Mouse (Mus musculus) midbrain, embryonic 11.5 days (tissue): ENCODE measurements around the gene Map3k1. TPM values are rescaled to one million over a fixed set of nuclear protein-coding genes. Genes with fewer than 3 reads are reported as not detected.

ENCODE experiments used
- ATAC-seq: fragments of 200-750 bp; cut with Nextera tagmentation; 2 replicates; pipeline ENCODE4 v1.8.0; 2017; ENCODE audit warnings: moderate TSS enrichment, moderate library complexity; ENCODE audit not compliant: low FRiP score
- DNase-seq: peaks from one replicate; pipeline ENCODE4 v3.0.0; 2015; ENCODE audit warnings: low spot score; ENCODE audit errors: missing footprints
- H3K27ac ChIP-seq: fragments of 300-500 bp; sonication (generic); 2 replicates; pipeline ENCODE4 v1.5.1; 2014; ENCODE audit warnings: low read depth, low read length
- H3K27me3 ChIP-seq: fragments of 300-500 bp; sonication (generic); 2 replicates; pipeline ENCODE4 v1.6.1; 2014; ENCODE audit warnings: mild to moderate bottlenecking, low read length, moderate library complexity, mixed read lengths; ENCODE audit not compliant: control insufficient read depth, insufficient read depth
- H3K36me3 ChIP-seq: fragments of 300-500 bp; sonication (generic); 2 replicates; pipeline ENCODE4 v1.6.1; 2014; ENCODE audit warnings: mild to moderate bottlenecking, low read length, moderate library complexity, mixed read lengths; ENCODE audit not compliant: control insufficient read depth, insufficient read depth
- H3K4me1 ChIP-seq: fragments of 300-500 bp; sonication (generic); 2 replicates; pipeline ENCODE4 v1.6.1; 2014; ENCODE audit warnings: low read length; ENCODE audit not compliant: control insufficient read depth, insufficient read depth
- H3K4me2 ChIP-seq: fragments of 300-500 bp; sonication (generic); 2 replicates; pipeline ENCODE4 v1.6.1; 2014; ENCODE audit warnings: mild to moderate bottlenecking, moderate library complexity
- H3K4me3 ChIP-seq: fragments of 300-500 bp; sonication (generic); 2 replicates; pipeline ENCODE4 v1.5.1; 2014; ENCODE audit warnings: low read depth, low read length
- H3K9ac ChIP-seq: fragments of 300-500 bp; sonication (generic); 2 replicates; pipeline ENCODE4 v1.6.1; 2014; ENCODE audit warnings: low read length
- H3K9me3 ChIP-seq: fragments of 300-500 bp; sonication (generic); 2 replicates; pipeline ENCODE4 v1.6.1; 2016; ENCODE audit warnings: low read length; ENCODE audit not compliant: control insufficient read depth
- WGBS: fragments of 180-500 bp; shearing (Covaris S2); extraction: QIAGEN DNeasy Blood & Tissue Kit; methylation state at CpG from one replicate; pipeline ENCODE4 v1.1.7; 2014; 5-methylcytosine and 5-hydroxymethylcytosine counted together
- polyA plus RNA-seq: library from polyadenylated mRNA; unstranded; fragments of >200 nt; fragmentation: Nextera tagmentation; extraction: Ambion mirVana; gene quantifications from 2 replicates; pipeline ENCODE4 v1.2.1, GENCODE M21; 2014

Gene Map3k1
- polyA plus RNA-seq, 1 experiment from 2014 or later, result 12.0 TPM

DNA sequence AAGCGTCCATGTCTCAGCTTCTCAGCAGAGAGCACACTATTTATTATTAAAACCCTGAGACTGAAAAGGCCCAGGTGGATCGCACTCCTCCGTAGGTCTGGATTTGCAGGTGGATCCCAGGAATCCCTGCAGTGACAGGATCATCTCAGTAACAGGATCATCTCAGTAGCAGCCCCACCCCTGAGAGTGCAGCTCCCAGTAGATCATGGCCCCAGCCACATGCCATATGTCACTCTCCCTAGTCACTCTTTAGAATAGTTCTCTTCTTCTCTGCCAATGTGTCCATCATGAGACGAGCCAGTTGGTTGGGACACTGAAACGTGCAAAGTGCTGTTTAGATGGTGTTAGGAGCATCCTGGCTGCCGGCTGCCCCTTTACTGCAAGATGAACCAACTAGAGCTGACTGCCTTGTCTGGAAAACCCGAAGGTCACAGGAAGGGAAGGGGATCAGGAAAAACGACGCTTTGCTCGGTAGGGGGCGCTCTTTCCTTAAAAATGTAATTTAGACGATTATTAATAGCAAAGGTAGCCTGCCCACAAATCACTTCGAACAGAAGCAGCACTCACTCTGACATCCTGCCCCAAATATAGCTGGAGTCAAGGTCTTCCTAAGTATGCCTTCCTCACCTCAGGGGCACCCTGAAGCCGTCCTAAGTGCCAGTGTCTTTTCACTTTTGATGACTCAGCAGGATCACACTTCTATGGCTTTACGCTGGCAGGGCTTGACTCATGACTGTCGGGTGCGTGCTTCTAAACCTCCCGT is 20.8 kb downstream of the Map3k1 start:
- Histone ChIP-seq H3K27ac (no peak overlapping the region), H3K36me3 (no peaks in the 10 kb centered on the region), H3K4me1 (peaks cover 9% of the 10 kb centered on the region), H3K4me2 (no peak overlapping the region), H3K4me3 (no peak overlapping the region), H3K27me3 (no peaks in the 10 kb centered on the region), H3K9me3 (no peaks in the 10 kb centered on the region), H3K9ac (no peak overlapping the region)
- ATAC-seq (peak; percentile 43), DNase-seq (peak; percentile 99)
- 40% methylated on average over 18 of the region's 18 CpGs for WGBS

DNA sequence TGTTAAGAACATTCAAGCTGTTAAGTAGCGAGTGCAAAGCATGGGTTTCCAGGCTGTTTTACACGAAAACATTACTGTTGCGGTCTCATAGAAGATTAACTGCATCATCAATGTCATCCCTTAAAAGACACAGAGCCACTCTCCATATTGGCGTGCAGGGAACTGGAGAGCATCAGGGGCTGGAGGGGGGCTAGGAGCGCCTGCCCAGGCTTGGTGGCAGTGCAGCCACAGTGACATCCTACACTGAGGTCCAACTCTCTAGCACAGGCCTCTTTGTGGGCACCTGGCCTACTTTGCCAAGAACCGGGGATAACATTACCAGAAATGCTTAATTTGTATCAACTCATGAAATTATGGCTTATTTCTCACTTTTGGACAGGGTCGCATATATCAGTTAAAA is 22.2 kb downstream of the Map3k1 start:
- Histone ChIP-seq H3K4me2 (no peak overlapping the region), H3K9me3 (no peaks in the 10 kb centered on the region), H3K27ac (no peak overlapping the region), H3K36me3 (no peaks in the 10 kb centered on the region), H3K9ac (no peak overlapping the region), H3K4me1 (peaks cover 9% of the 10 kb centered on the region), H3K27me3 (no peaks in the 10 kb centered on the region), H3K4me3 (no peak overlapping the region)
- WGBS, result 92% methylated on average over 7 of the region's 7 CpGs
- DNase-seq (no peak), ATAC-seq (no peak)

DNA sequence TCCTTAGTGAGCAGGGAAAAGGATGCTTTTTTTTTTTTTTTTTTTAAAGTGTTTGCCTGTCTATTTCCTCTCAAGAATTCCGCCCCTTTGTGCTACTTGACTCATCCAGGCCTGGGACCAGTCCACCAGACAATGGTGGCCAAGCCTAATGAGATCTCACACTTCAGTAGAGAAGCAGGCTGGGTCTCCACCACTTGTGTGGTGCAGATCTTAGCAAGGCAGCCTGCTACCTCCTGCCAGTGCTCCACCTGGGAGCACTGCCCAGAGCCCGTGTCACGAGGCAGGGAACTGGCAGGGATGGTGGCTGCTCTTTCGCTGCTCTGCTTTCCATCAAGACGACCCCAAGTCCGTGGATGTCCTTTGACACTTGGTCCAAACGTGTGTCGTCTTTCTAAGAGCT is 25.3 kb downstream of the Map3k1 start:
- ATAC-seq (no peak), DNase-seq (no peak)
- H3K9ac ChIP-seq, result no peak overlapping the region
- H3K36me3 ChIP-seq, result no peaks in the 10 kb centered on the region
- H3K4me2 ChIP-seq, result no peak overlapping the region
- no peaks in the 10 kb centered on the region for H3K9me3 ChIP-seq
- 89% methylated on average over 8 of the region's 8 CpGs for WGBS
- H3K4me1 ChIP-seq, result no peaks in the 10 kb centered on the region; the same call in 1 of the 2 replicates
- H3K27ac ChIP-seq, result no peak overlapping the region
- no peaks in the 10 kb centered on the region for H3K27me3 ChIP-seq
- no peak overlapping the region for H3K4me3 ChIP-seq

DNA sequence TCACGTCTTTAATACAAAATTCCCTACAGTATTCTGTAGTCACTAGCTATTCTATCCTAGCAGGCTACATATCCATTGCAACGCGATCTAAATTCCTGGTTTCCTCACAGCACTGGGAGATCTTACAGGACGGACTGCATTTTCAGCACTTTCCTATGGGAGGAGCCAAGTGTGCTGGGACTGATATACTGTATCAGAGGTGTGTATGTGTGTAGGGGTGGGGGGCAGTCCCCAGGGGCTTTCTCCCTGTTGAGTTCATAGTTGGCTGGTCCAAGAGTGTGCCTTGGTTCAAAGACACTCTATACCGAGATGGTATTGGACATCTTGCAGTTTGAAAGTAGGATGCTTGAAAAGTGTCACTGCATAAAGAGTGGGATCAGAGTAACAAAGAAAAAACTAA is 29.3 kb downstream of the Map3k1 start:
- no peak overlapping the region for H3K4me3 ChIP-seq
- H3K36me3 ChIP-seq, result no peaks in the 10 kb centered on the region
- peaks cover 6% of the 10 kb centered on the region; the same call in 1 of the 2 replicates for H3K4me1 ChIP-seq
- DNase-seq (no peak), ATAC-seq (no peak)
- 87% methylated on average over 5 of the region's 5 CpGs for WGBS
- H3K4me2 ChIP-seq, result no peak overlapping the region
- no peaks in the 10 kb centered on the region for H3K9me3 ChIP-seq
- no peaks in the 10 kb centered on the region for H3K27me3 ChIP-seq
- no peak overlapping the region for H3K9ac ChIP-seq
- no peak overlapping the region for H3K27ac ChIP-seq

DNA sequence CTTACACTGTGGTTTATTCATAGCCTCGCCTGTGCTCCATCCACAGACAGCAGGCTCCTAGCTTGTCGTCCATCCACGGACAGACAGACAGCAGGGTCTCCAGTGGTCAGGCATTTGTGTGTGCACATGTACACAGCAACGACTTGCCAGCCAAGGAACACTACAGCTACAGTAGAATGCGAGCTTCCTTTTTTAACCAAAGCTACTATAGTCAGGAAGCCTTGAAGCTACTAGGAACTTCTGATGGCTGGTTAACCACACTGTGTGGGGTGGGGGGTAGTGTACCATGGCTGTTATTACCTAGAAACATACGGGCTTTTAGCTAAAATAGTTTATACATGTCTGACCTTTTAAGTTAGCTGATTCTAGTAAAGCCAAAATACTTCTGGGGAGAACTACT is 30.2 kb downstream of the Map3k1 start:
- Histone ChIP-seq H3K36me3 (no peaks in the 10 kb centered on the region), H3K9me3 (no peaks in the 10 kb centered on the region), H3K27me3 (no peaks in the 10 kb centered on the region), H3K4me1 (peaks cover 6% of the 10 kb centered on the region; the same call in 1 of the 2 replicates), H3K4me2 (no peak overlapping the region), H3K4me3 (no peak overlapping the region), H3K9ac (no peak overlapping the region), H3K27ac (no peak overlapping the region)
- WGBS, result 84% methylated on average over 6 of the region's 6 CpGs
- ATAC-seq, result no peak
- no peak for DNase-seq

DNA sequence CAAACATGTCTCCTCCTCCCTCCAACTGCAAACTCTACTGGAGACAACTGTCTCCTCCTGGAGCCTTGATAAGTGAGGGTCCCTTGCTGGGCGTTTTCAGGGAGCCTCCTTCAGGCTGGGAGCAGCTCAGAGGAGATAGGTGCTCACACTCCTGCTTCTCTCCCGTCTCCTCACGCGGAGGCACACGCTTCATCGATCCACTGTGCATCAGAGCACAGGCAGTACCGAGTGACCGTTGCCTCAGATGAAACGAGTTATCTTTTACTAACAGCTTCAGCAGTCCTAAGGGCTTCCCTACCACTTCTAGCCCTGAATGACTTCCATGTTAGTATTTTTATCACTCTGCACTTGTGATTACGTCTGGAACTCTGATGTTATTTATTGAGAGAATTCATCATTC is 30.9 kb downstream of the Map3k1 start:
- Histone ChIP-seq H3K9me3 (no peaks in the 10 kb centered on the region), H3K27ac (no peak overlapping the region), H3K4me2 (no peak overlapping the region), H3K27me3 (no peaks in the 10 kb centered on the region), H3K4me1 (peaks cover 6% of the 10 kb centered on the region; the same call in 1 of the 2 replicates), H3K9ac (no peak overlapping the region), H3K36me3 (no peaks in the 10 kb centered on the region), H3K4me3 (no peak overlapping the region)
- ATAC-seq (no peak), DNase-seq (no peak)
- WGBS, result 76% methylated on average over 10 of the region's 10 CpGs

DNA sequence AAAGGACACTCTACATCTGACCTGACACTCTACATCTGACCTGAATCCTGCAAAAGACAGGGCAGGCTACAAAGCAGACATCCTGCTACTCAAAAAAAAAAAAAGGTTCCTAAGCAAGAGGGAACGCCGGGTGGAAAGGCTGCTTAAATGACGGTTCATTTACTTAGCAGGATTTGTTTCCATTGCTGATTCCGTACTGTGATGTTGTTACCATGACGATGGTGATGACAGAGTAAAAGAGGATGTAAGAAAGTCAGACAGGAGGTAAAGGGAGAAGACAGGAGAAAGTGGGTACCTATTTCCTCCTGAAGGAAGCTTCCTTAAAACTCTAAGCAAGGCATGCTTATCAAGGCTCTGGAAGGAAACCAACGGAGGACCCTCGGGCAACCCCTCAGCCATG is 31.6 kb downstream of the Map3k1 start:
- no peak overlapping the region for H3K4me3 ChIP-seq
- ATAC-seq, result no peak
- WGBS, result 60% methylated on average over 7 of the region's 7 CpGs

DNA sequence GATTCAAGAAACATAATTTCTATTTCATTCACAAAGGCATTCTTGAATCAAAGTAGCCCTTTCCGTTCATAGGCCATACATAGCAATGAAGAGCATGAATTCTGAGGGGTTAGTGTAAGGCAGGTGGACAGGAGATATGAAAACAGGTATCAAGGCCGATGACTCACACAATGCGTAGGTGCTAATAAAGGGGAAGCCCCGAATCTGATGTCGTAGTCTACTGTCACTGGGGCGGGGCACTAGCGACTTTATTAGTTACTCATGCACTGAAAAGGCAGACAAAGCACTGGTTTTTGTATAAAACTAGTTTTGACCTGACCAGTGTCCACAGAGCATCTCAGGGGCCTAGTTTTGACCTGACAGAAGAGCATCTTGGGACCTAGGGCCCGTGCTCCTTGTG is 36.7 kb downstream of the Map3k1 start:
- Histone ChIP-seq H3K4me3 (no peak overlapping the region), H3K9me3 (no peaks in the 10 kb centered on the region), H3K27ac (no peak overlapping the region), H3K27me3 (no peaks in the 10 kb centered on the region), H3K4me1 (0 out of 2 replicates have a peak, but pooled peaks cover under 1% of the 10 kb centered on the region), H3K36me3 (peaks cover 2% of the 10 kb centered on the region; the same call in 1 of the 2 replicates), H3K9ac (no peak overlapping the region), H3K4me2 (no peak overlapping the region)
- ATAC-seq (no peak), DNase-seq (no peak)
- WGBS, result 94% methylated on average over 8 of the region's 8 CpGs

More for the DNA sequence above, 31.6 kb downstream of the Map3k1 start:
- no peak overlapping the region for H3K9ac ChIP-seq
- H3K36me3 ChIP-seq, result no peaks in the 10 kb centered on the region
- no peak overlapping the region for H3K27ac ChIP-seq
- no peaks in the 10 kb centered on the region for H3K9me3 ChIP-seq
- no peaks in the 10 kb centered on the region for H3K27me3 ChIP-seq
- no peak for DNase-seq
- peaks cover 6% of the 10 kb centered on the region; the same call in 1 of the 2 replicates for H3K4me1 ChIP-seq
- no peak overlapping the region for H3K4me2 ChIP-seq

DNA sequence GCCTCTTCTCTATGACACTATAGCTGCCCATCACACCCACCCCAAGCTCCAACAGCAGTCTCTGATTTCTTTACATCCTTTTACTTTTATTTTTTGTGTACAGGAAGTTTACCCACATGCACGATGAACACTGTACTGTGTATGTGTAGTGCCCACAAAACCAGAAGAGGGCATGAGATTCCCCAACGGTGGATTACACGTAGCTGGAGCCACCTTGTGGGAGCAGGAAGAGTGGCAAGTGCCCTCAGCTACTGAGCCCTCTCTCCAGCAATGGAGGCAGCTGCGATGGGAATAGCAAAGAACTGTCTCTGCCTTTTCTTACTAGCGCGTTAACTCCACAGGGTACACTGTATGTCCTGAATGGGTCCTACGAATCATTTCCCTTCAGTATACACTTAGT is 37.6 kb downstream of the Map3k1 start:
- WGBS, result 68% methylated on average over 7 of the region's 7 CpGs
- H3K9ac ChIP-seq, result no peak overlapping the region
- H3K4me2 ChIP-seq, result no peak overlapping the region
- no peaks in the 10 kb centered on the region for H3K27me3 ChIP-seq
- ATAC-seq (0 out of 2 replicates have a peak, but pooled peaks have one; percentile 70), DNase-seq (no peak)
- H3K4me1 ChIP-seq, result no peaks in the 10 kb centered on the region
- no peak overlapping the region for H3K27ac ChIP-seq
- H3K4me3 ChIP-seq, result no peak overlapping the region
- no peaks in the 10 kb centered on the region for H3K9me3 ChIP-seq
- peaks cover 2% of the 10 kb centered on the region; the same call in 1 of the 2 replicates for H3K36me3 ChIP-seq
